Mouse (Mus musculus) C2C12 (cell line): Measurements from ENCODE around the gene Wdr1. TPM values are rescaled to one million over a fixed set of nuclear protein-coding genes. Genes with fewer than 3 reads are reported as not detected.

Experiments
- H3K27me3 ChIP-seq: one replicate; pipeline ENCODE4 v1.6.1; 2011; ENCODE audit not compliant: control insufficient read depth, insufficient read depth, insufficient read length
- H3K36me3 ChIP-seq: one replicate; pipeline ENCODE4 v1.6.1; 2011; ENCODE audit not compliant: control insufficient read depth, insufficient read depth
- H3K4me3 ChIP-seq: one replicate; pipeline ENCODE4 v1.5.1; 2011; ENCODE audit warnings: mild to moderate bottlenecking, control low read depth; ENCODE audit not compliant: poor library complexity, insufficient read depth, severe bottlenecking
- H3K79me2 ChIP-seq: one replicate; pipeline ENCODE4 v1.6.1; 2011; ENCODE audit not compliant: control insufficient read depth, insufficient read depth
- H3K79me3 ChIP-seq: one replicate; pipeline ENCODE4 v1.6.1; 2011; ENCODE audit warnings: low read depth, control low read depth
- H3ac ChIP-seq: one replicate; pipeline ENCODE3; 2011; ENCODE audit warnings: low read depth; ENCODE audit not compliant: control insufficient read depth, insufficient read length
- CEBPB ChIP-seq: IDR thresholded peaks from one replicate; pipeline ENCODE4 v1.6.1; 2011; ENCODE audit warnings: low read depth, mild to moderate bottlenecking, control low read depth, moderate library complexity
- CTCF ChIP-seq: IDR thresholded peaks from one replicate; pipeline ENCODE4 v1.5.1; 2011; ENCODE audit not compliant: control insufficient read depth, insufficient read depth, insufficient read length
- FOSL1 ChIP-seq: IDR thresholded peaks from one replicate; pipeline ENCODE4 v1.8.0; 2011; ENCODE audit warnings: mild to moderate bottlenecking, low read length; ENCODE audit not compliant: poor library complexity, insufficient read depth, severe bottlenecking
- MAX ChIP-seq: IDR thresholded peaks from one replicate; pipeline ENCODE4 v1.6.1; 2011; ENCODE audit warnings: mild to moderate bottlenecking, control low read depth
- MYOD1 ChIP-seq: IDR thresholded peaks from one replicate; pipeline ENCODE4 v1.6.1; 2011; ENCODE audit warnings: low read depth; ENCODE audit not compliant: control insufficient read depth, insufficient read length
- MYOG ChIP-seq: IDR thresholded peaks from one replicate; pipeline ENCODE4 v1.6.1; 2011; ENCODE audit not compliant: control insufficient read depth, insufficient read length; ENCODE audit errors: extremely low read depth
- USF1 ChIP-seq: IDR thresholded peaks from one replicate; pipeline ENCODE4 v1.6.1; 2011; ENCODE audit warnings: low read depth, mild to moderate bottlenecking, control low read depth, moderate library complexity
- polyA plus RNA-seq: library from polyadenylated mRNA; unstranded; fragments of >200 nt; fragmentation: generic; extraction: Trizol; gene quantifications from one replicate; pipeline ENCODE4 v1.2.1, GENCODE M21; 2012; ENCODE audit warnings: missing spikeins

Wdr1 gene
- polyA plus RNA-seq, 1 experiment: 348 TPM

DNA sequence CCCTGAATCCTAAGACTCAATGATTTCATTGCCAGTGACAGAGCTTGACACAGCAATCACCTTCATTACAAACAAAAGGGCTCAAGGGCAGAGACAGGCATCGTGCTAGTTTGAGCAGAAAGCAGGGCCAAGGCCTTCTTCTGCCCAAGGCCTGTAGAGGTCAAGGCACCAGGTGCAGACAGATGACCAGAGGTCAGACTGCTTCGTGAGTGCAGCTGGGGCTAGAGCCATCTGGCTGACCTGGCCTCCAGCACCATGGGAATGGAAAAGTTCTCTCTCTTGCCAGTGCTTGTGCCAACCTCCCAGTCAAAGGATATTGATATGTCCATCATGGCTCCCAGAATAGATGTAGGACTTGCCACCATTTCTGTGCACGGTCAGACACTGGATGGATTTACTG lies 26.2 kb downstream of the Wdr1 start:
- H3K79me3 ChIP-seq: peaks cover 6% of the 10 kb centered on the region
- H3ac ChIP-seq: no peak overlapping the region
- H3K27me3 ChIP-seq: no peaks in the 10 kb centered on the region
- TF ChIP-seq USF1 (no peak), MYOG (no peak)
- H3K36me3 ChIP-seq: peaks cover 99% of the 10 kb centered on the region
- peaks cover 25% of the 10 kb centered on the region for H3K79me2 ChIP-seq
- H3K4me3 ChIP-seq: no peak overlapping the region

DNA sequence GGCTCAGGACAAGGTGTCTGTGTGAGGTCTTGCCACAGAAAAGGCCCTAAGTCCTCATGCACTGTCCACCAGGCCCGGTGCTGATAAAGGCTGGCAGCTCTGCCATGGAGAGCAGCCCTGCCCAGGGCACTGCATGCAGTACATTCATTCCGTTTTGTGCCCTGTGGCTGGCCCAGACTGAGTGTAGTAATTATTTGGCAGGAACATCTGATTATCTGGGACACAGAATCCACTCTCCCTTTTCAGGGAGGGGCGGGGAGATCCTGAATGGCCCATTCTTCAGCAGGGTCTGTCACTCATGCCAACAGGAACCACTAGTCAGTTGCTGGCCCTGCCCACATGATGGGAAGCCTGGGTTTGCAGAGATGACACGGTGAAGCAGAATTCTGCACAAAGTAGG lies 30.9 kb downstream of the Wdr1 start:
- Histone ChIP-seq H3K27me3 (no peaks in the 10 kb centered on the region), H3K4me3 (no peak overlapping the region), H3K79me3 (peaks cover 1% of the 10 kb centered on the region), H3K79me2 (no peaks in the 10 kb centered on the region), H3K36me3 (peaks cover 99% of the 10 kb centered on the region), H3ac (no peak overlapping the region)
- no peak for TF ChIP-seq FOSL1
- TF ChIP-seq CTCF: no peak
- TF ChIP-seq USF1: no peak
- TF ChIP-seq MAX: no peak
- no peak for TF ChIP-seq CEBPB
- no peak for TF ChIP-seq MYOD1
- no peak for TF ChIP-seq MYOG

DNA sequence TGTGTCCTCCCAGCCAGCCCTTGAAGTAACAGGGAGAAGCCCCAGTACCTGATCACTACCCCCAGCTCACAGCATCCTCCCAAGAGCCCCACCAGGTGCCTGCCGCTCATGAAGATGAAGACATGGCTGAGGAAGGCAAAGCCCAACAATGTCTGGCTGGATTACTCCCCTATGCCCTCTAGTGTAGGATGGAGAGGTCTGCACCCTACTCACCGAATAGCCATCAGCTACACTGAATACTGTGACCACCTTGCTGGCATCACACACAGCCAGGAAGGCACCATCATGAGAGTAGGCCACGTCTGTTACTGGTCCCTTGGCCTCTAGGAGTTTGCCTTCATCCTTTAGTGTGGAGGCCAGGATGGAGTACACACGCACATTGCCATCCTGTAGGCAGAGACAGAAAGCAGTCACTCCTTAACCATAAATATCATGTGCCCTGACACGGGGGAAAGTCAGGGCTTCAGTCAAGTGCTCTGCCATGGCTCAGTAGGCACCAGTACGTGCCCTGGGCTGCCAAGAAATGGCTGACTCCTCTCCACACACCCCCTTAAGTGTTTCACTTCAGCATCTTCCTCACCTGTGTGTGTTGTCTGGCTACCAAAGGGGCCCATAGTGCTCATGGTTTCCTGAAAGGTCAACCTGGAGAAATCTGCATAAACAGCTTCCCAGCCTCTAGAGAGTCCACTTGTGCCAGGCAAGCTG lies 33.1 kb downstream of the Wdr1 start:
- Histone ChIP-seq H3K79me2 (no peaks in the 10 kb centered on the region), H3K27me3 (no peaks in the 10 kb centered on the region), H3K36me3 (peaks cover 96% of the 10 kb centered on the region), H3K79me3 (no peaks in the 10 kb centered on the region), H3K4me3 (no peak overlapping the region), H3ac (no peak overlapping the region)
- TF ChIP-seq MYOG: no peak
- TF ChIP-seq USF1: no peak
- TF ChIP-seq MAX: no peak
- TF ChIP-seq CTCF: no peak
- TF ChIP-seq CEBPB: no peak
- no peak for TF ChIP-seq FOSL1
- TF ChIP-seq MYOD1: no peak

DNA sequence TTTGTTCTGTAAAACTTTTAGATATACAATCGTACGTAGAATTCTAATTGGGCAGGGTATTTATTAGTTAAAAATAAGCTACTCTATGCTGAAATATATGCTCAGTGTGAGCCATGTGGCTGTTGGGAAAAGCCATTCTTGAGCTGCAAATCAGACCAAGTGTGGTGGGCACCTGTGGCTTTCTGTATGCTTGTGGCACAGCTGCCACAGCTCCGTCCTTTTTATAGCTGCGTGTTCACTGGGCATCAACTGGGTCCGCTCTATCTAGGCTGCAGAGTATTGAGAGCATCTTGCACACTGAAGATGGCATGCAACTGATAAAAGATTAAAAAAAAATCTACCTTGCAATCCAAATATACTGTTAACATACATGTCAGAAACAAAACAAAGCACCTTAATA lies 40.0 kb downstream of the Wdr1 start:
- Histone ChIP-seq H3K79me3 (no peaks in the 10 kb centered on the region), H3ac (no peak overlapping the region), H3K4me3 (no peak overlapping the region), H3K27me3 (no peaks in the 10 kb centered on the region), H3K36me3 (peaks cover 41% of the 10 kb centered on the region), H3K79me2 (no peaks in the 10 kb centered on the region)
- TF ChIP-seq CEBPB (no peak), USF1 (no peak), CTCF (no peak), FOSL1 (no peak), MYOG (no peak), MAX (no peak), MYOD1 (no peak)

DNA sequence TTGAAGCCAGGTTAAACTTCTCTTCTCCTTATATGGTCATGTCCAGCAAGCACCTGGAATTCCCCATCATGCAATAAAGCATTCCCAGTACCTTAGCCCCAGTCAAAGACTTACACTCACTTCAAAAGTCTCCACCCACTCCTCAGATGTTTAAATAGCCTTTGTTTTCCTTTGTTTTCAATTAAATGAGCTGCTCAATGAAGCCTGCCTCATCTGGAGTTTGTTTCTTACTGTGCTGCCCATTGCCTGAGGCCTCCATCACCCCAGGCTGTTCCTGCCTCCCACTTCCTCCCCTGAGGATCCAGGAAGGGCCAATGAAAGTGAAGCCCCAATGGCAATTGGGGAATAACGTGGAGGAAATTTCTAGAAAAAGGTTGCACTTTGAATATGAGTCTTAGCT lies 42.2 kb downstream of the Wdr1 start:
- no peak for TF ChIP-seq MYOD1
- no peak for TF ChIP-seq MAX
- no peak for TF ChIP-seq USF1
- TF ChIP-seq CTCF: no peak
- TF ChIP-seq CEBPB: no peak
- no peak for TF ChIP-seq MYOG
- TF ChIP-seq FOSL1: no peak
- Histone ChIP-seq H3K79me3 (no peaks in the 10 kb centered on the region), H3ac (no peak overlapping the region), H3K79me2 (no peaks in the 10 kb centered on the region), H3K36me3 (peaks cover 19% of the 10 kb centered on the region), H3K4me3 (no peak overlapping the region), H3K27me3 (no peaks in the 10 kb centered on the region)

DNA sequence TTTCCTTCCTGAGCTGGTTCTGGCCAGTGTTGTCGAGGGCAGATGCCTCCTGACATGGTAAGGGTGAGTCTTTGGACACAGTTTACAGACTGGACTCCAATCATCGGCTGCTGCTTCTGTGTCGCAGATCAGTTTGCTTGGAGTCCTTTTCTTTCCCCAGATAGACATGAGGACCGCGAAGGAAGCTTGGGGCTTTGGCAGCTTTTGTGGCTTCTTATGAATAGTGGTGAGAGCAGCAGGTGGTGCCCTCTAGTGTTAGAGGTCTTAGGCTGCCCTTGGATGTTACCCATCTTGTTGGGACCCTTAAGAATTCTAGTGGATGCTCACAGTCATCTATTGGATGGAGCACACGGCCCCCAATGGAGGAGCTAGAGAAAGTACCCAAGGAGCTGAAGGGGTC lies 46.8 kb downstream of the Wdr1 start:
- TF ChIP-seq MYOG: no peak
- TF ChIP-seq CTCF: no peak
- TF ChIP-seq USF1: no peak
- TF ChIP-seq FOSL1: no peak
- no peak for TF ChIP-seq MAX
- no peak for TF ChIP-seq MYOD1
- TF ChIP-seq CEBPB: no peak
- no peaks in the 10 kb centered on the region for H3K79me2 ChIP-seq
- no peaks in the 10 kb centered on the region for H3K36me3 ChIP-seq

More for the DNA sequence above, 46.8 kb downstream of the Wdr1 start:
- no peak overlapping the region for H3K4me3 ChIP-seq
- H3K27me3 ChIP-seq: no peaks in the 10 kb centered on the region
- no peaks in the 10 kb centered on the region for H3K79me3 ChIP-seq
- no peak overlapping the region for H3ac ChIP-seq
